Mouse (Mus musculus): Measurements from ENCODE around the gene Tnfrsf21. TPM values are rescaled to one million over a fixed set of nuclear protein-coding genes. Genes with fewer than 3 reads are reported as not detected.

The Tnfrsf21 gene
- polyA plus RNA-seq, 1 experiment from 2014 or later: 23.6 TPM

- H3K27me3 ChIP-seq (replicated peaks; ENCODE audit: low read depth, poor library complexity, severe bottlenecking): no peaks in the 10 kb centered on the region
- H3K4me1 ChIP-seq: no peaks in the 10 kb centered on the region
- H3K9me3 ChIP-seq: no peaks in the 10 kb centered on the region
- WGBS: 78% methylated on average over 4 of the region's 4 CpGs
- DNase-seq (ENCODE audit: low spot score): no peak
- no peak overlapping the region for H3K27ac ChIP-seq (replicated peaks)
- H3K36me3 ChIP-seq (replicated peaks): no peaks in the 10 kb centered on the region
- H3K4me3 ChIP-seq: no peak overlapping the region
These were observed 80.8 kb downstream of the Tnfrsf21 start for GRCm38 (mm10) chr17:43097101-43097688.

GRCm38 (mm10) chr17:43106108-43106507, 89.8 kb downstream of the Tnfrsf21 start:
- no peak overlapping the region for H3K27ac ChIP-seq (replicated peaks)
- 77% methylated on average over 3 of the region's 3 CpGs for WGBS
- no peak for DNase-seq (ENCODE audit: low spot score)

GRCm38 (mm10) chr17:43107338-43107737, 91.0 kb downstream of the Tnfrsf21 start:
- no peaks in the 10 kb centered on the region for H3K27me3 ChIP-seq (replicated peaks; ENCODE audit: low read depth, poor library complexity, severe bottlenecking)
- no peak overlapping the region for H3K4me3 ChIP-seq
- no peaks in the 10 kb centered on the region for H3K4me1 ChIP-seq
- H3K9me3 ChIP-seq: no peaks in the 10 kb centered on the region
- no peak overlapping the region for H3K27ac ChIP-seq (replicated peaks)
- DNase-seq (ENCODE audit: low spot score): no peak
- 91% methylated on average over 5 of the region's 5 CpGs for WGBS
- H3K36me3 ChIP-seq (replicated peaks): no peaks in the 10 kb centered on the region

More at GRCm38 (mm10) chr17:43106108-43106507, 89.8 kb downstream of the Tnfrsf21 start:
- Histone ChIP-seq H3K9me3 (no peaks in the 10 kb centered on the region), H3K27me3 (replicated peaks; ENCODE audit: low read depth, poor library complexity, severe bottlenecking) (no peaks in the 10 kb centered on the region), H3K4me3 (no peak overlapping the region), H3K4me1 (no peaks in the 10 kb centered on the region), H3K36me3 (replicated peaks) (no peaks in the 10 kb centered on the region)

- Histone ChIP-seq H3K27ac (replicated peaks) (no peak overlapping the region), H3K36me3 (replicated peaks) (no peaks in the 10 kb centered on the region), H3K27me3 (replicated peaks; ENCODE audit: low read depth, poor library complexity, severe bottlenecking) (no peaks in the 10 kb centered on the region), H3K4me1 (no peaks in the 10 kb centered on the region), H3K9me3 (no peaks in the 10 kb centered on the region), H3K4me3 (no peak overlapping the region)
- DNase-seq (ENCODE audit: low spot score): no peak
- whole genome bisulfite sequencing: 77% methylated on average over 4 of the region's 4 CpGs
These were observed 93.1 kb downstream of the Tnfrsf21 start for GRCm38 (mm10) chr17:43109501-43109900.

GRCm38 (mm10) chr17:43110168-43110885, 94.0 kb downstream of the Tnfrsf21 start:
- 83% methylated on average over 9 of the region's 9 CpGs for WGBS
- Histone ChIP-seq H3K4me3 (no peak overlapping the region), H3K4me1 (no peaks in the 10 kb centered on the region), H3K36me3 (replicated peaks) (no peaks in the 10 kb centered on the region), H3K9me3 (no peaks in the 10 kb centered on the region), H3K27me3 (replicated peaks; ENCODE audit: low read depth, poor library complexity, severe bottlenecking) (no peaks in the 10 kb centered on the region), H3K27ac (replicated peaks) (no peak overlapping the region)
- DNase-seq (ENCODE audit: low spot score): no peak

GRCm38 (mm10) chr17:43113391-43113984, 97.1 kb downstream of the Tnfrsf21 start:
- Histone ChIP-seq H3K4me1 (no peaks in the 10 kb centered on the region), H3K4me3 (no peak overlapping the region), H3K27me3 (replicated peaks; ENCODE audit: low read depth, poor library complexity, severe bottlenecking) (no peaks in the 10 kb centered on the region), H3K36me3 (replicated peaks) (no peaks in the 10 kb centered on the region), H3K27ac (replicated peaks) (no peak overlapping the region), H3K9me3 (no peaks in the 10 kb centered on the region)
- 85% methylated on average over 9 of the region's 9 CpGs for WGBS
- no peak for DNase-seq (ENCODE audit: low spot score)

- WGBS: 80% methylated on average over 8 of the region's 8 CpGs
These were observed 97.8 kb downstream of the Tnfrsf21 start for GRCm38 (mm10) chr17:43114086-43114581.

GRCm38 (mm10) chr17:43114926-43115325, 98.6 kb downstream of the Tnfrsf21 start:
- WGBS: 90% methylated on average over 6 of the region's 6 CpGs
- Histone ChIP-seq H3K27me3 (replicated peaks; ENCODE audit: low read depth, poor library complexity, severe bottlenecking) (no peaks in the 10 kb centered on the region), H3K4me3 (no peak overlapping the region), H3K4me1 (no peaks in the 10 kb centered on the region), H3K36me3 (replicated peaks) (no peaks in the 10 kb centered on the region), H3K9me3 (no peaks in the 10 kb centered on the region), H3K27ac (replicated peaks) (no peak overlapping the region)
- DNase-seq (ENCODE audit: low spot score): no peak

More at GRCm38 (mm10) chr17:43114086-43114581, 97.8 kb downstream of the Tnfrsf21 start:
- no peak for DNase-seq (ENCODE audit: low spot score)
- Histone ChIP-seq H3K4me3 (no peak overlapping the region), H3K27me3 (replicated peaks; ENCODE audit: low read depth, poor library complexity, severe bottlenecking) (no peaks in the 10 kb centered on the region), H3K9me3 (no peaks in the 10 kb centered on the region), H3K27ac (replicated peaks) (no peak overlapping the region), H3K36me3 (replicated peaks) (no peaks in the 10 kb centered on the region), H3K4me1 (no peaks in the 10 kb centered on the region)

- H3K27ac ChIP-seq (replicated peaks): no peak overlapping the region
- no peak overlapping the region for H3K4me3 ChIP-seq
- H3K36me3 ChIP-seq (replicated peaks): no peaks in the 10 kb centered on the region
- no peaks in the 10 kb centered on the region for H3K27me3 ChIP-seq (replicated peaks; ENCODE audit: low read depth, poor library complexity, severe bottlenecking)
- 87% methylated on average over 10 of the region's 10 CpGs for WGBS
- no peaks in the 10 kb centered on the region for H3K4me1 ChIP-seq
- H3K9me3 ChIP-seq: no peaks in the 10 kb centered on the region
- DNase-seq (ENCODE audit: low spot score): no peak
These were observed 100.4 kb downstream of the Tnfrsf21 start for GRCm38 (mm10) chr17:43116748-43117147.

GRCm38 (mm10) chr17:43119446-43119845, 103.1 kb downstream of the Tnfrsf21 start:
- Histone ChIP-seq H3K36me3 (replicated peaks) (no peaks in the 10 kb centered on the region), H3K27me3 (replicated peaks; ENCODE audit: low read depth, poor library complexity, severe bottlenecking) (no peaks in the 10 kb centered on the region), H3K27ac (replicated peaks) (no peak overlapping the region), H3K9me3 (no peaks in the 10 kb centered on the region), H3K4me3 (no peak overlapping the region), H3K4me1 (no peaks in the 10 kb centered on the region)
- DNase-seq (ENCODE audit: low spot score): no peak
- WGBS: 83% methylated on average over 12 of the region's 12 CpGs

- Histone ChIP-seq H3K27me3 (replicated peaks; ENCODE audit: low read depth, poor library complexity, severe bottlenecking) (no peaks in the 10 kb centered on the region), H3K4me3 (no peak overlapping the region), H3K27ac (replicated peaks) (no peak overlapping the region), H3K9me3 (no peaks in the 10 kb centered on the region), H3K4me1 (no peaks in the 10 kb centered on the region), H3K36me3 (replicated peaks) (no peaks in the 10 kb centered on the region)
- 91% methylated on average over 2 of the region's 2 CpGs for WGBS
- DNase-seq (ENCODE audit: low spot score): no peak
These were observed 104.7 kb downstream of the Tnfrsf21 start for GRCm38 (mm10) chr17:43121096-43121495.

- H3K27me3 ChIP-seq (replicated peaks; ENCODE audit: low read depth, poor library complexity, severe bottlenecking): no peaks in the 10 kb centered on the region
- no peak overlapping the region for H3K4me3 ChIP-seq
- DNase-seq (ENCODE audit: low spot score): no peak
- H3K9me3 ChIP-seq: no peaks in the 10 kb centered on the region
- no peak overlapping the region for H3K27ac ChIP-seq (replicated peaks)
- H3K36me3 ChIP-seq (replicated peaks): no peaks in the 10 kb centered on the region
- 87% methylated on average over 3 of the region's 3 CpGs for WGBS
- no peaks in the 10 kb centered on the region for H3K4me1 ChIP-seq
These were observed 112.0 kb downstream of the Tnfrsf21 start for GRCm38 (mm10) chr17:43128305-43128704.
